Mouse (Mus musculus): ENCODE measurements around the gene Helz2. TPM values are rescaled to one million over a fixed set of nuclear protein-coding genes. Genes with fewer than 3 reads are reported as not detected.
A peak's percentile ranks its signal among the peaks of the same experiment; 100 is the strongest.

Gene Helz2
- 3.4 and 5.0 TPM in 2 replicates for total RNA-seq (2015)
- 4.0 and 4.8 TPM in 2 replicates for total RNA-seq (2017)

DNA sequence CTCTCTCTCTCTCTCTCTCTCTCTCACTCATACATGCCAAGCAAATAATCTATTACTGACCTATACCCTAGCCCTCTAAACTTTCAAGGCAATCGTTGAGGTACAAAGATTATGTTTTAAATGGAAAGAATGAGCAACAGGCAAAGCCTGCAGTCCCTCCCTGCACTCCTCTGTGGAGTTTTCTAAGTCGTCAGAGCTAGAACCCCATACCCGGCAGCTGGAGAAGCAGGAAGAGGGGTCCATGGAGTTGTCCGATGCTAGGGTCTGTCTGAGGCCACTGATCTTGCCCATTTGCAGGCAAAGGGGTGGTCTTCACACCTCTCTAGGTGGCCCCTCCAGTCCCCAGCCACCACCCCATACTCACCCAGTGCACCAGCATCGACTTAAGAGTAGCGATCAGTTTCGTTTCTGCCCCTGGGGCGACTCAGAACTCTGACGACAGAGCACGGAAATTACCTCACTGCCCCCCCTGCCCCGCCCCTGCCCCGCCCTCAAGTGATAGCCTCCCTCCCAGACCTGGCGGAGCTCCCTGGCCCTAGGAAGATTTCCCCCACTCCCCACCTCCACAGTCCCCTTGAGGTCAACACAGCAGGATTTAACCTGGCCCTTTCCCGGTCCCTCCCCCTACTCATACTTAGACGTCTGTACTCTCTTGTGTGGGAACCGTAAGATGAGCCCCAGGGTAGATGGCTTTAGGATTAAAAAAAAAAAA, at the start of gene Helz2:
Gene Helz2, minus strand, starts transcription at position 426 of the 712 bp plus-strand sequence.
- ATAC-seq (replicated peaks; ENCODE audit: poor library complexity): peak; percentile 81

- no peak for ATAC-seq (replicated peaks; ENCODE audit: poor library complexity)
These were observed 49.1 kb upstream of the Helz2 start for GRCm38 (mm10) chr2:181290937-181291336.

DNA sequence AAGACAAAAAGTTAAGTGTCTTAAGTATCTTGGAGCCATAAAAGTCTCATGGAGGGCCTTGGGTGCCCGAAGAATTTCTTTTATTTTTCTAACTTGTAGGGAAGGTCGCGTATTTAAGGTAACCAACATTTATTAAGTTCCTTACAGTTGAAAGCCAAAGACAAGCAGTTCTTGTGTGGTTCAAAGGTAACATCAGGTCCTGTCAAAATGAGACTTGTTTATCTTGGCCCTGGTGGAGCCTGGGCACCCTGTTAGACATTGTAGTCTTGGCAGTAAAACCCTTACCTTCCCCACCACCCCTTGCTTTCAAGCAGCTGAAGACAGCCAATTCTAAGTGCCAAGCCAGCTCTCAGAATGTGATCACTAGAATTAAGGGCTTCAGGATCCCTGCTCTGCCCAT, 46.9 kb upstream of the Helz2 start:
- no peak for ATAC-seq (replicated peaks; ENCODE audit: poor library complexity)

DNA sequence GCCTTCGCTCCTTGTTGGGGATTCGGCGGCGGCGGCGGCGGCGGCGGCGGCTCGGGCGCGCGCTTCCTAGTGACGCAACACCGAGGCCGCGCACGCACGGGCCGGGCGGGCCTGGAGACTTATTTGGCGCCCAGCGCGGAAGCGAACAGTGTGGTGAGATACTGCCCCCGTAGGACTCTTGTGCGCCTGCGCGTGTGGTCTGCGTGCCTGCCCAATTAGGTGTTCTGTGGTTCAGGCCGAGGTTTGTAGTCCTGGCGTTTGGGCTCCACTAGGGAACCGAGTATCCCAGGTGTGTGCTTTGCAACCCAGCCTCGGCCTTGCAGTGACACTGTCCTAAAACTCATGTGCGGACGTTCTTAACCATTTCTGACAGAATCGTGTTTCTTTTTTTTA, 46.1 kb upstream of the Helz2 start, which contains the start of gene Gmeb2:
Gene Gmeb2, minus strand, starts transcription at position 78 of the 393 bp plus-strand sequence.
- peak; percentile 82 for ATAC-seq (replicated peaks; ENCODE audit: poor library complexity)

GRCm38 (mm10) chr2:181287338-181287957, 45.6 kb upstream of the Helz2 start:
- peak; percentile 62 for ATAC-seq (replicated peaks; ENCODE audit: poor library complexity)

DNA sequence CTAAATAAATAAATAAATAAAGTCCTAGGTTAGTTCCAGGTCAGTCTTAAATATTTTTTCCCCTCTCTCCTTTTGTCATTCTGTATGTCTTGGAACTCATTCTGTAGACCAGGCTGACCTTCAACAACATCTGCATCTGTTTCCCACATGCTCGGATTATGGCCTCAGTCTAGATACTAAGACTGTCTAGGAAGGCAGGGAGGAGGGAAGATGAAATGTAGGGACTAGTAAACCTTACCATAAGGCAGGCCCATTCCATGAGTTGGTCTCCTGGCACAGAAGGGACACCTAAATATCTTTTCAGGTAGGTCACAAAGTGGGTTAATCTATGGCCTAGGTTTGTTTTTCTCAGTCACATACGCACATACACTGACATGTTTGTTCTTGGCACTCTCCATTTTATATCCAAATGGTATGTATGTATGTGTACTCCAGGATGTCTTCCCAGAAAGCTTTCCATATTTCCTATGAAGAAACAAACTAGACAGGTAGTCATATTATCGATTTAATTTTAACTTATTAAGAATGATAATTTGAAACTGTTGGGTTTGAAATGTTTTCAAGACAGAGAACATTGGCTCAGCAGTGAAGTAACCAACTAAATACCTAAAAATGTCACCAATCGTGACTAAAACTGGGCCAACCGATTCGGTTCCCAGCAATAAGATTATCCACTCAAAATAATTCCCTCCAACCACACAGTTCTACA, 45.0 kb upstream of the Helz2 start:
- no peak for ATAC-seq (replicated peaks; ENCODE audit: poor library complexity)

DNA sequence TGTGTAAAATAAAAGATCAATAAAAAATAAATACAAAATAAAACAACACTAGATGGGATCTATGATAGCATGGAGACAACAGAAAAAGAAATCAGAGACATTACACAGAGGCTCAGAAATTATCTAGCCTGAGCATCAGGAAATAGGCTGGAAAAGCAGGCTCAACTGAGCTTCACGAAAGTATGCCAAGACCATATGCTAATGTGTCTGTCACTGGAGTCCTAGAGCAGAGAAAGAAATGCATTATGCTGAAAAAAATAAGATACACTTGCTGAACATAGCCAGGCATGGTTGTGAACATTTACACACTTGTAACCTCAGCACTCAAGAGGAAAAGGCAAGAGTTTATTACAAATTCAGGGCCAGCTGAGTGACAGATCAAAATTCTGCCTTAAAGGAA, 38.1 kb upstream of the Helz2 start:
- no peak for ATAC-seq (replicated peaks; ENCODE audit: poor library complexity)

GRCm38 (mm10) chr2:181277866-181278265, 36.0 kb upstream of the Helz2 start:
- ATAC-seq (replicated peaks; ENCODE audit: poor library complexity): no peak; the same call in 1 of the 2 replicates

DNA sequence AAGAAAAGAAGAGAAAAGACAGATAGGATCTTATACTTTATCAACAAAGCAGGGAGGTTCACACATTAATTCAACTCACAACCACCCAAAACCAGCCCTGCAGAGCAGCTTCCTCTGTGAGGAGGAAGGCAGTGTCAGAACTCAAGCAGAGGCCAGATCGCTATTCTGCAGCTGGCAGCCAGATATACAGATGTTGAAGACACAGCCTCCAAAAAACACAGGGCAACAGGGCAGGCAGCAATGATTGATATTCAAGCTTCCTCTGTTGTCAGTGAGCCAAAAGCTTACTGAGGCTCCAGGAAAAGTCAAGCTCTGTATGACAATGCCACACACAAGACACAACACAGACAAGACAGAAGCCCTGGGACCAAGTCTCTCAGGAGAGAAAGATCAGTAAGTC, 34.9 kb upstream of the Helz2 start:
- ATAC-seq (replicated peaks; ENCODE audit: poor library complexity): peak; percentile 45

DNA sequence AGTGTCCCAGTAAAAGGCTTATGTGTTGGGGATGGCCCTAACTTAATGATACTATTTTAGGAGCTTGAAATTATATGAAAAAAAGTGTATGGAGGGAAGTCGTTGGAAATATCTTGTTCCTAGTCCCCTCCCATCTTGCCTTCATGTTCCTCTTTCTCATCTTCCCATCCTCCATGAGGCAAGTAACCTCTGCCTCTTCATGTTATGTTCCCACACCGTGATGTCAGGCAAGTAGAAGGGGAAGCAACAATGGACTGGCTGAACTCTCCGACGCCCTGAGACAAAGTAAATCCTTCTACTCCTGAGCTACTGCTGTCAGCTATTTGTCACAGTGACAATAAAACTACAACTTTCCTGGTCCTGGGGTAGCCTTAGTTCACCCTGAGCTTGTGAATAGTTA, 32.8 kb upstream of the Helz2 start:
- ATAC-seq (replicated peaks; ENCODE audit: poor library complexity): peak; percentile 89

DNA sequence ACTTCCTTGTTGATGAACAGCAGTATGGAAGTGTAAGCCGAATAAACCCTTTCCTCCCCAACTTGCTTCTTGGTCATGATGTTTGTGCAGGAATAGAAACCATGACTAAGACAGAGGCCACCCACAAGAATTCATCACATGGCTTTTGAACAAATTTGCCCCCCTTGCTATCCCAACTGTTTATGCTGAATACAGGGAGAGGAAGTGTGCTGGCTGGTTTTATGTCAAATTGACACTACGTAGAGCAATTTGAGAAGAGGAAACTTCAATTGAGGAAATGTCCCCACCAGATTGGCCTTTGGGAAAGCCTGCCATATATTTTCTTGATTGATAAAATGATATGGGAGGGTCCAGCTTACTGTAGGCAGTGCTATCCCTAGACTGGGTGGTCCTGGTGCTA, 32.0 kb upstream of the Helz2 start:
- ATAC-seq (replicated peaks; ENCODE audit: poor library complexity): no peak

- ATAC-seq (replicated peaks; ENCODE audit: poor library complexity): no peak
These were observed 30.3 kb upstream of the Helz2 start for GRCm38 (mm10) chr2:181272092-181272491.

DNA sequence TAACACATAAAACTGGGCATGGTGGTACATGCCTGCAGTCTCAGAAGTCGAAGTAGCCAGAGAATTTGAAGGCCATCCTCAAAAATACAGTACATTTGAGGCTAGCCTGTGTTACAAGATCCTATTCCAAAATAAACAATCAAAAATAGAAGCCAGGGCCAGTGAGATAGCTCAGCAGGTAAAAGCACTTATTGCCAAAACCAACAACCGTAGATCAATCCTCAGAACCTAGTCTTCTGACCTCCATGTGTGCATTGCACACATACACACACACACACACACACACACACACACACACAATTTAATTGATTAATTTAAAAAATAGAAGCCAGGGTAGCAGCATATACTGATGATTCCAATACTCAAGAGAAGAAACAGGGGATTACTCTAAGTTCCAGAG, 25.0 kb upstream of the Helz2 start:
- ATAC-seq (replicated peaks; ENCODE audit: poor library complexity): no peak

DNA sequence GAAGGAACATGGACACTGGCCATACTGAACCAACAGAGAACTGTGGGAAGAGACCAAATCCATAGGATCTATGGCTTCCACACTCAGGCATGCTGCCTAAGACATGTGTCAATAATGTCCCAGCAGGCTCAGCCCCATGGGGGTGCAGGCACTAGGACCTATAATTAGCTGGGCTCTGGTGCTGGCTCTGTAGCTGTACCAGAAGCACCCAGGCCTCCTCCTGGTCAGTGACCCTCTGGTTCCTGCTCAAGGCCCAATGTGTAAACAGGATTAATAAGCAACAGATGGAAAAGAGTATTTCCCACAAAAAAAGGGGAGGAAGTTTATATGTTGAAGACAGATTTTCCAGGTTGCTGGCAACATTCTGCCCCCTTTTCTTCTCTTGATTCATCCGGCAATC, 11.4 kb upstream of the Helz2 start:
- ATAC-seq (replicated peaks; ENCODE audit: poor library complexity): no peak

DNA sequence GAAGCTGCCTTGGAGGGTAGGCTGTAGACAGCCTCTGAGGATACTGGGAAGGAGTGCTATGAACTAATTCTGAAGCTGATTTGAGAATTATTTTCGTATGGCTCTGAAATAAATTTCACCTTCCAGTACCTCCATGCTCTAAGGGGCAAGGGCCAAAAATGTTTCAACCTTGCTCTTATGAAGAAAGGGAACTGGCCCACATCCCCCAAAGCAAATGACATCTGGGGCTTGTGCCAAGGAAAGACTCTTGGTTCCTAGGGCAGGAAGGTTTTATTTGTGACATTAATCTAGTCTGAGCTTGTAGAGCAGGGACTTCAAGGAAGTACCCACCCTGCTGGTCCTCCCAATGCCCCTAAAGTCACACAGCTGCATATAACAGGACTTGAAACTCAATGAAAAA, 10.0 kb upstream of the Helz2 start:
- ATAC-seq (replicated peaks; ENCODE audit: poor library complexity): no peak

GRCm38 (mm10) chr2:181249217-181249616, 7.4 kb upstream of the Helz2 start:
- ATAC-seq (replicated peaks; ENCODE audit: poor library complexity): no peak

- no peak for ATAC-seq (replicated peaks; ENCODE audit: poor library complexity)
These were observed 3.2 kb upstream of the Helz2 start for GRCm38 (mm10) chr2:181245031-181245430.

DNA sequence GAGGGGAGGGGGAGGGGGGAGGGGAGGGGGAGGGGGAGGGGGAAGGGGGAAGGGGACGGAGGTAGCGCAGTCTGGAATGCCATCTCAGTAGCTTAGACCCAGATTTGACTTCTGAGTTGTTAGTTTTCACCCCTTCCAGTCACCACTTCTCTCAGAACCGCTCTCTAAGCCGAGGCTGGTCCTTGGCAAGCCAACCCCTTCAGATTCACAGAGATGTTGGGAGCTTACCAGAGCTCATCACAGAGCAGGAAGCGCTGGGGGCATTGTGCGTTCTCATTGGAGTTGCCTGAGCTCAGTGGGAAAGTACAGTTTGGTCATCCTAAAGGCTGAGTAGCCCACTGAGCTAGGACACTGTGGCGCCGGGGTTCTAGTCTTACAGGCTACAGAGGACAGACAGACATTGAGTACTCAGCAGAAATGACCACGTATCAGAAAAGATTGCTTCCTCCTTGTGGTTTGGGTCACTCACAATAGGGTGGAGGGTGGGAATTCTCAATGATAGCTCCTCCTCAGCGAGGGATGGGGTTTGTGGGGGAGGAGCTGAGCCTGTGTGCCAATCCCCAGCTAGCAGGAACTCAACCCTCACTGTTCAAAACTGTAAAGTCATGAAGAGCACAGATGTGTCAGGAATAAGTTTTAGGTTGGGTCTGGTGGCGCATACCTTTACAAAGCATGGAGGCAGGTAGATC, 2.0 kb upstream of the Helz2 start:
- peak; percentile 91 for ATAC-seq (replicated peaks; ENCODE audit: poor library complexity)

- ATAC-seq (replicated peaks; ENCODE audit: poor library complexity): no peak
These were observed 463 bp upstream of the Helz2 start for GRCm38 (mm10) chr2:181242314-181242665.

- no peak for ATAC-seq (replicated peaks; ENCODE audit: poor library complexity)
These were observed 904 bp downstream of the Helz2 start for GRCm38 (mm10) chr2:181240806-181241440.

DNA sequence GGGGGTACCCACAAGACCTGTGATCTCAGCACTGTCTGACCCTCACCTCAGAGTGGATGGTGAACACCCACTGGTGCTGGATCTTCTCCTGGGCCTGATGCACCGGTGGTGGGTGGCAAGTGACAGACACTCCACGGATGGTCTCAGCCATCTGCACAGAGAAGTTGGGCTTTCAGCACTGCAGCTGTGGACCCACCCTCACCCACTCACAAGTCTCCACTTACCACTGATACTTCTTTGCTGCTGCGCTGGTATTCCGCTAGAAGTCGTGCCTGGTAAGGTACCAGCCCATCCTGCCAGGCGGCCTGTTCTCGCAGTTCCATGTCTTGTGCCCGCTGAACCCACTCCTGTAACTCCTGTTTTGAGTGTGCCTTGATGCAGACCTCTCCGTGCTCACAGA, 2.6 kb downstream of the Helz2 start:
- no peak for ATAC-seq (replicated peaks; ENCODE audit: poor library complexity)
